Mouse (Mus musculus): ENCODE results near the gene Tcl1b4. TPM values are rescaled to one million over a fixed set of nuclear protein-coding genes. Genes with fewer than 3 reads are reported as not detected.

Gene Tcl1b4
- polyA plus RNA-seq, 1 experiment from 2014 or later: not detected

DNA sequence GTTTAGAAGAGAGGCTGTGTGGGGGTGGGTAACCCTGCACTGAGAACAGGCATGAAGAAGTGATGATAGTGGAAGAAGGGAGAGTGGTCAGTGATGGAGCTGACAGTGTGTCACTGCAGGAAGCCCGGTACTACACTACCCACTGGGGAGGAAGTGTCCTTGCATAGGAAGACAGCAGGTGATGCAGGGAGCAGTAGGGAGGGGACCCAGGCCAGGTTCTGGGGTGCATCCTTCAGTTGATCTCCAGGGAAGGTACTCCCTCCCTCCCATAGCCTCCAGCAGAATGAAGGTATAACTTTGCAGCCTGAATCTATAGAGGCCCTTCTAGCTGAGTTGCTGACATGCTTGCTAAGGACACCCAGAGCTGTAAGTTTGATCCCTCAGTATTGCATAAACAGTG lies 5.3 kb downstream of the Tcl1b4 start:
- Histone ChIP-seq H3K36me3 (replicated peaks) (no peaks in the 10 kb centered on the region), H3K27me3 (replicated peaks) (no peaks in the 10 kb centered on the region), H3K4me3 (no peak overlapping the region), H3K9ac (no peak overlapping the region), H3K27ac (no peak overlapping the region), H3K4me2 (no peak overlapping the region), H3K4me1 (no peaks in the 10 kb centered on the region), H3K9me3 (no peaks in the 10 kb centered on the region)
- WGBS: 67% methylated on average over 1 of the region's 1 CpGs
- ATAC-seq (replicated peaks): no peak

DNA sequence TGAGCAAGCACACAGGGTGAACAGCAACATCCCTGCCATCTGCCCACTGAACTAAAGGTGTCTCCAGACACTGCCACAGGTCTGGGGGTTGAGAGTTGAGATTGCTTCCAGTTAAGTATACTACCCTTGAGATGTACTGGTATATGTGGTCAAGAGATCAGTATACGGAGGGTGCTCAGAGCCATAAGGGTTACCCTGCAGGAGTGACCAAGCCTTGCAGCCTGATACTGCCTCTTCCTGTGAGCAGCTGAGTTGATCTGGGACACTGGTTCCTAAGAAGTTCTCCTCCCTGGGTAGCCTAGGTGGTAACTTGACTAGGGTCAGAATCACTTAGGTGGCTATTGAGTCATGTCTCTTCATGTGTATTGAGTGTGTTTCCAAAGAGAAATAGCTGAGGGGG lies 6.7 kb downstream of the Tcl1b4 start:
- no peaks in the 10 kb centered on the region for H3K9me3 ChIP-seq
- H3K4me2 ChIP-seq: no peak overlapping the region
- WGBS: 94% methylated on average over 1 of the region's 1 CpGs
- no peaks in the 10 kb centered on the region for H3K36me3 ChIP-seq (replicated peaks)
- no peak overlapping the region for H3K4me3 ChIP-seq
- H3K9ac ChIP-seq: no peak overlapping the region
- no peaks in the 10 kb centered on the region for H3K27me3 ChIP-seq (replicated peaks)
- ATAC-seq (replicated peaks): no peak
- H3K27ac ChIP-seq: no peak overlapping the region
- H3K4me1 ChIP-seq: no peaks in the 10 kb centered on the region

DNA sequence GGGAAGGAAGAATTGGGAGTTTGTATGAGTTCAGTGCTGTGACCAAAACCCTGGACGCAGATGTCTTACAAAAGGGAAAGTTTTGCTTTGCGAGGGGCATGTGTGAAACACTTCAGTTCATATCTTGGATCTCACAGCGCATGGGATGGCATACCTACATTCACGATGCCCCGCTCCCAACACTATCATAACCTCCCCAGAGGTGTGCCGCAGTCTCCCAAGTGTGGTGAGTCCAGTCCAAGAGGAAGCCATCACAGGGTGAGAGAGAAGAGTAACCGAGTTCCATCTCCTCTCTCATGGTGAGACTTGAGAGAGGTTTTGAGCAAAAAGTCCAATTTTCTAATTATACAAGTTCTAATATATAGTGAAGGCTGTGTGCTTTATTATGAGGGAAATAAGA lies 7.5 kb downstream of the Tcl1b4 start:
- H3K4me3 ChIP-seq: no peak overlapping the region
- H3K4me1 ChIP-seq: no peaks in the 10 kb centered on the region
- H3K4me2 ChIP-seq: no peak overlapping the region
- no peaks in the 10 kb centered on the region for H3K27me3 ChIP-seq (replicated peaks)
- no peak overlapping the region for H3K9ac ChIP-seq
- ATAC-seq (replicated peaks): no peak
- H3K9me3 ChIP-seq: no peaks in the 10 kb centered on the region
- no peak overlapping the region for H3K27ac ChIP-seq
- H3K36me3 ChIP-seq (replicated peaks): no peaks in the 10 kb centered on the region
- WGBS: 93% methylated on average over 7 of the region's 7 CpGs

DNA sequence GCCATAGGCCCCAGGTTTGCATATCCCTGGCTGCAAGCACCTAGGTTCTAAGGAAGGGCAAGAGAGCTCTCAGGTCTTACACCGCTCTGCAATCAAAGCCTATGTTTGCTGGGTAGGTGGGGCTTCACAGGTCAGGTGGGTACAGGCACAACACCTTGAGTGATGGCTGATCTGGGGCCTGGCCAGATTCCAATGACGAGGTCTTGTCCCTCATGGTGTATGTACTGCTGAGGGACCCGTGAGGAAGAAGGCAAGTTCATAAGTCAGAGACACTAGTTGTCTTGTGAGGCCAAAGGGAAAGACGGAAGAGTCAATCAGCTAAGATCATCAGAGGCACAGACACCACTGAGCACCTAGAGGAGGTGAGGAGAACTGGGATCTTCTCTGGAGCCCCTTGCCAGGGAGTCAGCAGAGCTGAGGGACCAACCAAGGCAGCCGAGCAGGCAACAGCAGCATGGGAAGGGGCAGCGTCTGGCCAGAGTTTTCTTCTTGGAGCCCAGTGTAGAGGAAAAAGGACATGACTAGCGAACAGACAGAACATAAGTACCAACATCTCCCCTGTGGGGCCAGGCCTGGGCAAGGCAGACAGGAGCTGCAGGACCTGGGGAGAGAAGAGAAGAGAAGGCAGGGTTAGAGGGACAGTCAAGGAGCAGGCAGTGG lies 15.5 kb downstream of the Tcl1b4 start:
- WGBS: 89% methylated on average over 7 of the region's 7 CpGs
- Histone ChIP-seq H3K4me1 (no peaks in the 10 kb centered on the region), H3K4me3 (no peak overlapping the region), H3K9me3 (no peaks in the 10 kb centered on the region), H3K27me3 (replicated peaks) (no peaks in the 10 kb centered on the region), H3K36me3 (replicated peaks) (no peaks in the 10 kb centered on the region), H3K4me2 (no peak overlapping the region), H3K9ac (no peak overlapping the region), H3K27ac (no peak overlapping the region)
- no peak for ATAC-seq (replicated peaks)

DNA sequence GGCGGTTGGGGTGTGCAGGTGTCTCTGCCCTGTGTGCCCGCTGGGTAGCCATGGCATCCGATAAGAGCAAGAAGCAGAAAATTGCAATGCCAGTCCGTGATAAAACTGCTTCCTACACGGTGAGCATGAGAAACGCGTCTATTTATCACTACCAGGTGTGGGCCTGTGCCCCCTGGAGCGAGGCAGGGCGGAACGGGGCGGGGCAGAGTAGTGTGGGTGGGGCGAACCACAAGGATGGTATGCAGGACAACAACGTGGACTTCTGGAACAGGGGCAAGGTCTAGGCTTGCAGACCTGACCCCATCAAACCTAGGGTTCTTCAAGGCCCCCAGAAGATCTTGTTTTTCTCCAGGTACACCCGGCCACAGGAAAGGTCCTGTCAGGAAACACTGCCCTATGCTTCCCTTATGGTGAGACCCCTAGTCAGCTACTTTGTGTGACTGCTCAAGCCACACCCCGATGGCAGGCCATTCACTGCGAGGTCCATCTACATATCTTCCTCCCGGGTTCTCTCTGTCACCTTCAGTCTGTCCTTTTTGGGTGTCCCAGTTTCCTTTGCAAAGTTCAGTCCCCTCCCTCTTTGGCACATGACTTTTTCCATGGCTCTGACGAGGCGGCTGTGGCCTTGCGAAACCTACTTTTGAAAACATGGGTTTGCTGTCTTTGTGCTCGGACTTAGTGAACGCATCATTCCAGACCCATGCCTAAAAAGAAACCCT lies 21.0 kb downstream of the Tcl1b4 start, which contains the start of gene Tcl1:
Tcl1 (minus strand) TSS at position 193 of the 719 bp plus-strand sequence.
- Histone ChIP-seq H3K27me3 (replicated peaks) (no peaks in the 10 kb centered on the region), H3K4me1 (no peaks in the 10 kb centered on the region), H3K27ac (no peak within 1 kb of the TSS), H3K9ac (no peak within 1 kb of the TSS), H3K36me3 (replicated peaks) (no peaks in the 10 kb centered on the region), H3K4me3 (no peak within 1 kb of the TSS), H3K4me2 (no peak within 1 kb of the TSS), H3K9me3 (no peaks in the 10 kb centered on the region)
- 92% methylated on average over 22 of the region's 22 CpGs for WGBS
- ATAC-seq (replicated peaks): no peak

DNA sequence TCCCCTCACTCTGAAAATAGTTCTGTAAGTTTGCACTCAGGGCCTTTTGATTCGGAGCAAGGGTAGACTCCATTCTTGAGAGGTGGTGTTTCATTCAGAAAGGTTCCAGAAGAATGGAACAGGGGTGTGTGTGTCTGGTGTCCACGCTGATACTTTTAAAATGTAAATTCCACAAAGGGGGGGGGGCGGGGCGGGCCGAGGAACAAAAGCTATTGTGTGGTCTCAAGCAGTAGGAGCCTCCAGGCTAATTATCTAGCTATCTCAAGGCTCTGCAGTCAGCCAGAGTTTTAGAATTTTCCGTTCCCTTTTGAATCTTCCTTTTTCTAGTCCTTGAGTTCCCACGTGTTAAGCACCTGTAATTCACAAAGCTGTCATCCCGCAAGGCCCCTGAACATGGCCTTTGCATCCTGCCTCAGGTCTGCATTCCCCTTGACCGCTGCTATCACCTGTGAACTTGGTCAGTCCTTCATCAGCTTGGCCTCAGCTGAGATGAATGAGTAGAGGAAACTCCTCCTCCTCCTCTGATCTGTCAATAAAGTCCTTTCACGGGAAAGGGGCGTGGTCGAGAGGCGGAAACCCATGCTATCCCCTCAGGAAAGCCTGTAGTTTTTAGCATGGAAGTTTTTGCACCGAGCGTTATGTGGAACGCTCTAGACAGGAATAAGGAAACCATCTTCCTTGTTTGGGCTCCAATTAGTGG lies 23.0 kb downstream of the Tcl1b4 start:
- H3K9me3 ChIP-seq: no peaks in the 10 kb centered on the region
- H3K4me2 ChIP-seq: no peak overlapping the region
- no peaks in the 10 kb centered on the region for H3K36me3 ChIP-seq (replicated peaks)
- no peak overlapping the region for H3K9ac ChIP-seq
- no peaks in the 10 kb centered on the region for H3K27me3 ChIP-seq (replicated peaks)
- no peak overlapping the region for H3K27ac ChIP-seq
- no peak for ATAC-seq (replicated peaks)
- H3K4me1 ChIP-seq: no peaks in the 10 kb centered on the region
- WGBS: 46% methylated on average over 16 of the region's 16 CpGs
- no peak overlapping the region for H3K4me3 ChIP-seq

DNA sequence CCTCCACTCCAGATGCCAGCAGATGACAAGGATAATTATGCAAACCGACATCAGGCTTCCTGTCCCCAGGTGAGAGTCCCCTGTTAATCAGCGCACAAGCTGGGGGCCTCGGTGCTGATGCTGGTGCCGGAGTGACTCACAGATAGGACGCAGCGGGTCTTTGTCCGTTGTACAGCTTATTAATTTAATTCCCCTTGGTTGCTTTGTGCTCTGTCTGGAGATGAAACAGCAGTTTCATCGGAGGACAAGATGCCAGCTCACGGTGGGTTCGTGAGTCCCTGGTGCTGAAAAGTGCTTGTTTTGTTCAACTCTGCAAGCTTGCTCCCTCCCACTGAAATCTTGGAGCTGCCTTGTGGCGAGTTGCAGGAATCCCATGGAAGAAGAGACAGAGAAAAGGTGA lies 32.6 kb downstream of the Tcl1b4 start:
- Histone ChIP-seq H3K4me1 (peaks cover 23% of the 10 kb centered on the region), H3K9me3 (no peaks in the 10 kb centered on the region), H3K27me3 (replicated peaks) (no peaks in the 10 kb centered on the region), H3K4me3 (no peak overlapping the region), H3K4me2 (peak overlapping the region; percentile 31; the same call in 1 of the 2 replicates), H3K36me3 (replicated peaks) (no peaks in the 10 kb centered on the region), H3K27ac (no peak overlapping the region), H3K9ac (no peak overlapping the region)
- WGBS: 36% methylated on average over 11 of the region's 11 CpGs
- ATAC-seq (replicated peaks): no peak

DNA sequence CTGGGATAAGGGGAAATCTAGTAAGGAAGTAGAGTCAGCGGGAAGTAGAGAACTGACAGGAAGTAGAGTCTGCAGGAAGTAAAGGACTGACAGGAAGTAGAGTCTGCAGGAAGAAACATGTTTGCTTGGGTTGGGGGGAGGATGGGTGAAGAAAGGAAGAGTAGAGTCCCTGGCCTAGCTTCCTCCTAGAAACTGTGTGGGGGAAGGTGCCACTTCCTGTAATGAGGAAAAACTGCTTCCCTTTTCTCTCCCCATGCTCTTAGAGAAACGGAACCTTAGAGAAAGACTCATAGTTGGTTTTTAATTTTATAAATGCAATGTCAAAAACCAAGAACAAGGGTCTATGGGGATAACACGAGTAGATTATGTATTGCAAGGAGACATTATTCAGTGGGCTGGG lies 33.3 kb downstream of the Tcl1b4 start:
- Histone ChIP-seq H3K9me3 (no peaks in the 10 kb centered on the region), H3K27ac (no peak overlapping the region), H3K4me2 (no peak overlapping the region), H3K36me3 (replicated peaks) (no peaks in the 10 kb centered on the region), H3K4me1 (peaks cover 26% of the 10 kb centered on the region), H3K4me3 (no peak overlapping the region), H3K9ac (no peak overlapping the region), H3K27me3 (replicated peaks) (no peaks in the 10 kb centered on the region)
- WGBS: 85% methylated on average over 3 of the region's 3 CpGs
- ATAC-seq (replicated peaks): no peak

DNA sequence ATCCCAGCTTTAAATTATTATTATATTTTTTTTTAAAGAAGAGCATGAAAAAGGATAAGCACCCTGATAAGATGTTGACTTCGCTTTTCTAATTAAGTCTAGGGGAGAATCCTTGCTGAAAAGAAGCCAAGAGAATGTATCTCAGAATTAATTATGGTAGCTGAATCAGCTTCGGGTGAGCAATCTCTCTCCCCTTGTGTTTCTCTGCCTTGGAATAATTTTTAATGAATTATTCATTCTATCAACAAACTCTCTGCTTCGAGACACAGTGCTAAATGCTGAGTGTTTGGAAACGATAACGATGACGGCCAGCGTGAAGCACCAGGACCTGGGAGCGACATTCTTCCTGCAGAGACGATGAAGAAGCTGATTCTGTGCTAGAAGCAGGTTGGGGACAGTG lies 37.3 kb downstream of the Tcl1b4 start:
- H3K9me3 ChIP-seq: no peaks in the 10 kb centered on the region
- ATAC-seq (replicated peaks): peak; percentile 65
- no peak overlapping the region for H3K4me3 ChIP-seq
- no peaks in the 10 kb centered on the region for H3K36me3 ChIP-seq (replicated peaks)
- H3K4me1 ChIP-seq: peaks cover 24% of the 10 kb centered on the region
- H3K4me2 ChIP-seq: peak overlapping the region; percentile 10; the same call in 1 of the 2 replicates
- no peaks in the 10 kb centered on the region for H3K27me3 ChIP-seq (replicated peaks)
- H3K9ac ChIP-seq: no peak overlapping the region
- WGBS: 40% methylated on average over 9 of the region's 9 CpGs
- H3K27ac ChIP-seq: peak overlapping the region; percentile 69

DNA sequence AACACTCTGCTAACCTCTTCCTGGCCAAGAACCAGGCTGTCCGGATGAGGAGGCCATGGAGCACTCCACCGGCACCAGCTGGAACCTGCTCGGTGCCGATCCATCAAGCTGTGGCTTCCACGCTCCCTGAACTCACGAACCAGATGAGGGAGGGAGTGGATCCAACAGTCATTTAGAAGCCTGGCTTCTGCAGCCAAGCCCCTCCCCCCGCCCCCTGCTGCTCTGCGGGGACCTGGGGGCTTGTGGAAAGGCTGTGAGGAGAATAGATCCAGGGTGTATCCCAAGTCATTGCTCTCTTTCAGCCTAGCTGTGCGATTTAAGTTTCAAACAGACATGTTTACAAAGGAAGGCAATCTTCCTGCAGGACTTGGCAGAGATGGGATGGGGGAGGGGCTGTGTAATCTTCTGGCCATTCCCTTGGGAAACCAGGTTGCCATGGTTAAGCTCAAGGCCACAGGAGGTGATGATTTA lies 47.0 kb downstream of the Tcl1b4 start:
- Histone ChIP-seq H3K27me3 (replicated peaks) (no peaks in the 10 kb centered on the region), H3K27ac (peak overlapping the region; percentile 62; the same call in 1 of the 2 replicates), H3K4me1 (peaks cover 28% of the 10 kb centered on the region), H3K9me3 (no peaks in the 10 kb centered on the region), H3K9ac (peak overlapping the region; percentile 28; the same call in 1 of the 2 replicates), H3K36me3 (replicated peaks) (no peaks in the 10 kb centered on the region), H3K4me2 (peak overlapping the region; percentile 30), H3K4me3 (no peak overlapping the region)
- peak; percentile 35; the same call in 1 of the 2 replicates for ATAC-seq (replicated peaks)
- 4% methylated on average over 9 of the region's 9 CpGs for WGBS

DNA sequence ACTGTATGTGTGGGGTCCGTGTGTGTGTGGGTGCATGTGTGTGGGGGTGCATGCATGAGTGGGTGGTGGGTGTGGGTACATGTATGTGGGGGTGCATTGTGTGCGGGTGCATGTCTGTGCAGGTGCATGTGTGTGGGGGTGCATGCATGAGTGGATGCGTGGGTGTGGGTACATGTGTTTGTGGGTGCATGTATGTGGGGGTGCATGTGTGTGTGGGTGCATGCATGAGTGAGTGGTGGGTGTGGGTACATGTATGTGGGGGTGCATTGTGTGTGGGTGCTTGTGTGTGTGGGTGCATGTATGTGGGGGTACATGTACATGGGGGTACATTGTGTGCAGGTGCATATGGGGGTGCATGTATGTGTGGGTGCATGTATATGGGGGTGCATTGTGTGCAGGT lies 52.0 kb downstream of the Tcl1b4 start:
- Histone ChIP-seq H3K9ac (no peak overlapping the region), H3K4me2 (no peak overlapping the region), H3K27me3 (replicated peaks) (no peaks in the 10 kb centered on the region), H3K9me3 (no peaks in the 10 kb centered on the region), H3K36me3 (replicated peaks) (no peaks in the 10 kb centered on the region), H3K4me1 (peaks cover 19% of the 10 kb centered on the region), H3K27ac (no peak overlapping the region), H3K4me3 (no peak overlapping the region)
- WGBS: 90% methylated on average over 3 of the region's 3 CpGs
- no peak for ATAC-seq (replicated peaks)

All from midbrain, embryonic 15.5 days (tissue).